Mouse (Mus musculus) midbrain, embryonic 15.5 days (tissue): ENCODE measurements around the gene Tuba3b. TPM values are rescaled to one million over a fixed set of nuclear protein-coding genes. Genes with fewer than 3 reads are reported as not detected.
A peak's percentile ranks its signal among the peaks of the same experiment; 100 is the strongest.

Experiments
- ATAC-seq: fragments of 200-750 bp; cut with Nextera tagmentation; replicated peaks from 2 replicates; pipeline ENCODE4 v1.8.0; 2017; ENCODE audit warnings: moderate TSS enrichment
- H3K27ac ChIP-seq: fragments of 300-500 bp; sonication (generic); 2 replicates; pipeline ENCODE4 v1.5.1; 2015; ENCODE audit warnings: mild to moderate bottlenecking, inconsistent platforms
- H3K27me3 ChIP-seq: fragments of 300-500 bp; sonication (generic); replicated peaks from 2 replicates; pipeline ENCODE4 v1.6.1; 2015; ENCODE audit warnings: inconsistent platforms
- H3K36me3 ChIP-seq: fragments of 300-500 bp; sonication (generic); replicated peaks from 2 replicates; pipeline ENCODE4 v1.6.1; 2015; ENCODE audit warnings: inconsistent platforms
- H3K4me1 ChIP-seq: fragments of 300-500 bp; sonication (generic); 2 replicates; pipeline ENCODE4 v1.6.1; 2015; ENCODE audit warnings: inconsistent platforms
- H3K4me2 ChIP-seq: fragments of 300-500 bp; sonication (generic); 2 replicates; pipeline ENCODE4 v1.6.1; 2015; ENCODE audit warnings: inconsistent platforms, mild to moderate bottlenecking, moderate library complexity
- H3K4me3 ChIP-seq: fragments of 300-500 bp; sonication (generic); 2 replicates; pipeline ENCODE4 v1.5.1; 2015; ENCODE audit warnings: mild to moderate bottlenecking, inconsistent platforms
- H3K9ac ChIP-seq: fragments of 300-500 bp; sonication (generic); 2 replicates; pipeline ENCODE4 v1.6.1; 2015; ENCODE audit warnings: mild to moderate bottlenecking, inconsistent platforms
- H3K9me3 ChIP-seq: fragments of 300-500 bp; sonication (generic); 2 replicates; pipeline ENCODE4 v1.6.1; 2016; ENCODE audit warnings: inconsistent platforms
- WGBS: fragments of 180-500 bp; shearing (Covaris S2); methylation state at CpG from one replicate; pipeline ENCODE4 v1.1.7; 2015; ENCODE audit warnings: mixed read lengths; 5-methylcytosine and 5-hydroxymethylcytosine counted together
- polyA plus RNA-seq: library from polyadenylated mRNA; unstranded; fragments of >200 nt; fragmentation: Nextera tagmentation; extraction: Ambion mirVana; gene quantifications from 2 replicates; pipeline ENCODE4 v1.2.1, GENCODE M21; 2015

Gene Tuba3b
- polyA plus RNA-seq, 1 experiment from 2014 or later, result not detected

- no peaks in the 10 kb centered on the region for H3K27me3 ChIP-seq
- no peak within 1 kb of the TSS for H3K27ac ChIP-seq
- ATAC-seq, result no peak
- no peak within 1 kb of the TSS for H3K4me2 ChIP-seq
- H3K36me3 ChIP-seq, result no peaks in the 10 kb centered on the region
- no peaks in the 10 kb centered on the region for H3K9me3 ChIP-seq
- no peak within 1 kb of the TSS for H3K9ac ChIP-seq
- H3K4me3 ChIP-seq, result no peak within 1 kb of the TSS
- no peaks in the 10 kb centered on the region for H3K4me1 ChIP-seq
- 90% methylated on average over 7 of the region's 7 CpGs for whole genome bisulfite sequencing
These were observed 1.3 kb upstream of the Tuba3b start, which contains the start of gene Lmntd1 for GRCm38 (mm10) chr6:145614219-145614618. Lmntd1 (minus strand) TSS chr6:145614319.

DNA sequence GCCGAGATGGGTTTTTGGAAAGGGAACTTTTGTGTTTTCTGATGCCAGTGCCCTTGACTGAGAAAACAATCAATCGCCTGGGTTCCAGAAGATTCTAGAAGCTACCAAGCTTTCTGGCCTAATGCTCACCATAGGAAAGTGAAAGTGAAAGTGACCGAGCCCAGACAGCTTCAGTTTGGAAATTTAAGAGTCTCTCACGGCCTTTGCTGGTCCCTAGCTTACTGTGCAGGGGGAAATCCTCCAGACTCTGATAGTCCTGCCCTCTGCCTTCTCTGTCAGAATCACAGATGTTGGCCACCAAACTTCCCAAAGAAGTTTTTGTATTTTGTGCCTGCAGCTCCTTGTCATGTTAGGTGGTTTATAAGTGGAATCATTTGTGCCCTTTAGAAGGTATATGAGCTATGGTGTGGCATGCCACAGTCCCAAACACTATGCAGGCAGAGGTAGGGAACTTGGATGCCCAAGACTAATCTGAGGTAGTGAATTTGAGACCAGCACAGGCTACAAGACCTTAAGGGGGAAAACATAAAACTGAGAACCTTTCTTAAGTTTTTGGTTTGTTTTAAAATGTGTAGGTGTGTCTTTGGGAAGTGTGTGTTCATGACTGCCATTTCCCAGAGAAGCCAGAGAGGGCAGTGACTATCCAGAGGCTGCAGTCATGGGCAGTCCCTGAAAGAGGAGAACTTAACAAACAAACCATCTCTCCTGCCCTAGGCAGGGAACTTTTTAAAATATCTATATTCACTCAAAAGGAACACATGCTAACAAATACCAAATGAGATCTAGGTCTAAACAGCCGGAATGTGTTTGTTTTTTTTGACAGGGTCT is 1.1 kb downstream of the Tuba3b start:
- no peak for ATAC-seq
- WGBS, result 91% methylated on average over 5 of the region's 5 CpGs
- H3K27me3 ChIP-seq, result no peaks in the 10 kb centered on the region

DNA sequence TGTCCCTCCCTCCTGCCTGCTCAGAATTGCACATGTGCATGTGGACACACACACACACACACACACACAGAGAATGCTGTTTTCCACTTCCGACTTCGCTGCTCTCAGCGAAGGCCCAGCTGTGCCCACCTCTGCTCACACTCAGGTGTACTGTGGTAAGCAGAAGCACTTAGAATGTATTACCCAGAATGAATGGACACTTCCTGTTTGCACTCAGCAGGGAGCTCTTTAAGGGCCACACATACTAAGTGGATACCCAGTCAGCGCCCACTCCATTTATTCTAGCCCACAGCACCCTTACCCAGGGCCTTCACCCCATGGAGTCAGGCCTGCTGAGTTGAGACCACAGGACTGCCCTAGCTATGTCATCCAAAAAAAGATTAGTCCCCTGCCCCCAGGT is 7.6 kb downstream of the Tuba3b start:
- Histone ChIP-seq H3K27ac (no peak overlapping the region), H3K9me3 (no peaks in the 10 kb centered on the region), H3K36me3 (no peaks in the 10 kb centered on the region), H3K4me1 (peaks cover 3% of the 10 kb centered on the region), H3K27me3 (no peaks in the 10 kb centered on the region), H3K9ac (no peak overlapping the region), H3K4me3 (no peak overlapping the region), H3K4me2 (no peak overlapping the region)
- 92% methylated on average over 4 of the region's 4 CpGs for WGBS
- no peak for ATAC-seq

More for the DNA sequence above, 1.1 kb downstream of the Tuba3b start:
- no peaks in the 10 kb centered on the region for H3K9me3 ChIP-seq
- no peak overlapping the region for H3K27ac ChIP-seq
- H3K4me2 ChIP-seq, result no peak overlapping the region
- H3K9ac ChIP-seq, result no peak overlapping the region
- no peaks in the 10 kb centered on the region for H3K4me1 ChIP-seq
- no peaks in the 10 kb centered on the region for H3K36me3 ChIP-seq
- H3K4me3 ChIP-seq, result no peak overlapping the region

GRCm38 (mm10) chr6:145630269-145630668 is 14.7 kb downstream of the Tuba3b start:
- Histone ChIP-seq H3K27me3 (no peaks in the 10 kb centered on the region), H3K4me2 (no peak overlapping the region), H3K9me3 (no peaks in the 10 kb centered on the region), H3K4me1 (peaks cover 8% of the 10 kb centered on the region), H3K27ac (no peak overlapping the region), H3K4me3 (no peak overlapping the region), H3K9ac (no peak overlapping the region), H3K36me3 (no peaks in the 10 kb centered on the region)
- ATAC-seq, result no peak
- 62% methylated on average over 6 of the region's 6 CpGs for WGBS

DNA sequence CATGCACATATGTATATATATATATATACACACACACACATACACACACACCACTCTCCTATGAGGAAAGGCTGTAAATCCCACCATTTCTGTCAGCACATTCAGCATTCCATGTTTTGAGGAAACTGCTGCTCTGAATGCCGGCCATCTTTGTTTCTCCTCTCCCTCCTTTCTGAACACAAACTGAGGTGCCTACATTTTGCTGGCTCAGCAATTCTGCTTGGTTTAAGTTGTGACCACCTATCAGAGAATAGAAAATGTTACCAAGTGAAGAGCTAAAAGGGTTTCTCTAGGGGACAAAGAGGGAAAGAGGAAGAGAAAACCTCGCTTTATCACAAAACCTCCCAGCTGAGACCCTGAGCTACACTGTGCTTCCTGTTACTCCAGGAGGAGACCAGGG is 18.9 kb downstream of the Tuba3b start:
- Histone ChIP-seq H3K36me3 (no peaks in the 10 kb centered on the region), H3K27ac (no peak overlapping the region), H3K9me3 (no peaks in the 10 kb centered on the region), H3K27me3 (no peaks in the 10 kb centered on the region), H3K4me2 (no peak overlapping the region), H3K4me3 (no peak overlapping the region), H3K4me1 (no peaks in the 10 kb centered on the region), H3K9ac (no peak overlapping the region)
- ATAC-seq, result no peak
- WGBS, result 96% methylated on average over 2 of the region's 2 CpGs

GRCm38 (mm10) chr6:145636682-145637081 is 21.1 kb downstream of the Tuba3b start:
- H3K27ac ChIP-seq, result no peak overlapping the region
- H3K4me3 ChIP-seq, result no peak overlapping the region
- no peak for ATAC-seq
- H3K4me1 ChIP-seq, result no peaks in the 10 kb centered on the region
- H3K4me2 ChIP-seq, result no peak overlapping the region
- 82% methylated on average over 4 of the region's 4 CpGs for WGBS
- no peaks in the 10 kb centered on the region for H3K9me3 ChIP-seq
- no peak overlapping the region for H3K9ac ChIP-seq
- H3K36me3 ChIP-seq, result no peaks in the 10 kb centered on the region
- H3K27me3 ChIP-seq, result no peaks in the 10 kb centered on the region

DNA sequence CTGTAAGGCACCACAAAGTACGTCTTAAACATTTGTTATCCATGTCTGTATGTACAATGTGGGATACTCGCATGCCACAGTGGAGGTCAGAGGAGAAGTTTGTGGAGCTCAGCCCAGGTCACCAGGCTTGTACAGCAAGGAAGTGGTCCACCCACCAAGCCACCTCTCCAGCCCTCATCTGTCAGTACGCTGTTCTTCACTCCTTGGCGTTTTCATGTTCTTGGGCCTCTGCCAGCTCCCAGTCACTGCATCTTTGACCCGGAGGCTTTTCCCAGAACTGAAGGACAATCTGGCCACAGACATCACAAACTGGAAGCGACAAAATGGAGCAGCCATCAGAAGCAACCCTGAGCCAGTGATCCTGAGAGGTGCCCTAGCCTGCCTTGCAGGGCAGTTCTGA is 22.7 kb downstream of the Tuba3b start:
- no peak overlapping the region for H3K27ac ChIP-seq
- H3K4me1 ChIP-seq, result no peaks in the 10 kb centered on the region
- no peak for ATAC-seq
- WGBS, result 80% methylated on average over 6 of the region's 6 CpGs
- H3K9me3 ChIP-seq, result no peaks in the 10 kb centered on the region
- no peak overlapping the region for H3K4me2 ChIP-seq
- no peak overlapping the region for H3K4me3 ChIP-seq
- H3K27me3 ChIP-seq, result no peaks in the 10 kb centered on the region
- H3K36me3 ChIP-seq, result no peaks in the 10 kb centered on the region
- no peak overlapping the region for H3K9ac ChIP-seq

DNA sequence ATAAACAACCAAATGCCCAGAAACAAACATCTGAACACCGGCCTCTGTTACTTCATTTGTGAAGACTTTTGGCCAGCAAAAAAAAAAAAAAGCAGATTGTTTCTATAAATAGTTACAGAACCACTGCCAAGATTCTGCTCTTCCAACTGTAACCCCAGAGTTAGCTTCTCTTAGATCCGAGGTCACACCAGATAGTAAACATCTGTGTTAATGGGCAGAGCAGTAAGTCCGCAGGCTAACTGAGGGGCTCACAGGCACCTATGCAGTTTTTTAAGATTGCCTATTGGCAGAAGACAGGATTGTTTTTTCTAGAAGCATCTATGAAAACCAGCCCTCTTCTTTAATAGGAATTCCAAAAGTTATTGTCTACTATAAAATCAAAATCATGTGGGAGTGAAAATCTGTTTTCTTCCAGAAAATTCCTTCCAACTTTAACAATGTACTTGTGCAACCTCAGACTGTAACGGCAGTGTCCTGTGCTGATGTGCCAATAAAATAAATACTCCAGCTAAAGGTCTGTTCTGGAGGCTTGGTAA is 25.5 kb downstream of the Tuba3b start:
- Histone ChIP-seq H3K4me3 (no peak overlapping the region), H3K9me3 (no peaks in the 10 kb centered on the region), H3K4me1 (no peaks in the 10 kb centered on the region), H3K27me3 (no peaks in the 10 kb centered on the region), H3K36me3 (no peaks in the 10 kb centered on the region), H3K4me2 (no peak overlapping the region), H3K9ac (no peak overlapping the region), H3K27ac (no peak overlapping the region)
- 86% methylated on average over 4 of the region's 4 CpGs for WGBS
- no peak for ATAC-seq

GRCm38 (mm10) chr6:145651976-145652375 is 36.4 kb downstream of the Tuba3b start:
- no peaks in the 10 kb centered on the region for H3K27me3 ChIP-seq
- H3K9me3 ChIP-seq, result no peaks in the 10 kb centered on the region
- H3K36me3 ChIP-seq, result no peaks in the 10 kb centered on the region
- H3K9ac ChIP-seq, result no peak overlapping the region
- no peak overlapping the region for H3K4me2 ChIP-seq
- peaks cover 7% of the 10 kb centered on the region for H3K4me1 ChIP-seq
- H3K27ac ChIP-seq, result no peak overlapping the region
- H3K4me3 ChIP-seq, result no peak overlapping the region
- 80% methylated on average over 2 of the region's 2 CpGs for WGBS
- no peak for ATAC-seq

GRCm38 (mm10) chr6:145652986-145653385 is 37.4 kb downstream of the Tuba3b start:
- Histone ChIP-seq H3K9ac (no peak overlapping the region), H3K4me1 (peaks cover 7% of the 10 kb centered on the region), H3K27me3 (no peaks in the 10 kb centered on the region), H3K27ac (no peak overlapping the region), H3K4me2 (no peak overlapping the region), H3K9me3 (no peaks in the 10 kb centered on the region), H3K36me3 (no peaks in the 10 kb centered on the region), H3K4me3 (no peak overlapping the region)
- WGBS, result 74% methylated on average over 5 of the region's 5 CpGs
- no peak for ATAC-seq

DNA sequence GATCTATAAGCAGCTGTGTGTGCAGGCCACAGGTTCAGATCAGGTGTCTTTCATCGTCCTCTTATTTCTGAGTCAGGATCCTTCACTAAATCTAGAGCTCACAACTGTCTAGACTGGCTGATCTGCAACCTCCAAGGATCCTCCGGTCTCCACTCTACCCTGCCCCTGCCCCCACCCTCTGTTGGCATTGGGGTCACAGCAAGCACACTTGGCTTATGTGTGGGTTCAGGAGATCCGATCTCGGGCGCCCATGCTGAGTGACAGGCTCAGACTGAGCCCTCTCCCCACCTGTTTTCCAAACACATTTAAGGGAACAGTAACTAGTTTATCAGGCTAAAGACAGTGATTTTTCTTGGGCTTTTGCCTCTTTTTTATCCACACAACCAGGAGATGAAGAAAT is 38.1 kb downstream of the Tuba3b start:
- H3K4me3 ChIP-seq, result no peak overlapping the region
- no peak overlapping the region for H3K4me2 ChIP-seq
- H3K36me3 ChIP-seq, result no peaks in the 10 kb centered on the region
- no peaks in the 10 kb centered on the region for H3K27me3 ChIP-seq
- no peaks in the 10 kb centered on the region for H3K9me3 ChIP-seq
- peaks cover 7% of the 10 kb centered on the region for H3K4me1 ChIP-seq
- ATAC-seq, result no peak
- H3K27ac ChIP-seq, result no peak overlapping the region
- H3K9ac ChIP-seq, result no peak overlapping the region
- 69% methylated on average over 5 of the region's 5 CpGs for WGBS

- Histone ChIP-seq H3K9me3 (no peaks in the 10 kb centered on the region), H3K27ac (no peak overlapping the region), H3K4me1 (peaks cover 7% of the 10 kb centered on the region), H3K9ac (no peak overlapping the region), H3K4me2 (no peak overlapping the region), H3K36me3 (no peaks in the 10 kb centered on the region), H3K4me3 (no peak overlapping the region), H3K27me3 (no peaks in the 10 kb centered on the region)
- WGBS, result 64% methylated on average over 8 of the region's 8 CpGs
- peak; percentile 68 for ATAC-seq
These were observed 38.7 kb downstream of the Tuba3b start for GRCm38 (mm10) chr6:145654062-145654836.
